Mouse (Mus musculus): ENCODE measurements around the gene Efna5.

Gene Efna5

GRCm38 (mm10) chr17:62649293-62649950 is 231.7 kb downstream of the Efna5 start:
- DNase-seq, result no peak

DNA sequence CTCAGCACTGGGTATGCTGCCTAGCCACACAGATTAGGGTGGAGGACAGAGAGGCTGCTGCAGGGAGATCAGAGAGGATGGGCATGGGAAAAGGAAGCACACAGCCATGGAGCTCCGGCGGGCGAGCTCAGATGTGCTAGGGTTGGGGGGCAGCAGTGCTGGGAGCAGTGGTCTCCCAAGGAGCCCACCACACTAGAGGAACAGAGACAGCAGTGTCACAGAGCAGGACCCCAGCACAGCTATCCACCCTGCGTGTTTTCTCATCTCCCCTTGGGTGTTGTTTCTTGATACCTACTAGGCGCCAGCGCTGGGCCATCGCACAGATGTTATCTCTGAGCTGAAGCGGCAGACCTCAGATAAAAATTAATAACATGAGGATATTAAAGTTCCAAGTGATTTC is 234.3 kb downstream of the Efna5 start:
- no peak for DNase-seq

DNA sequence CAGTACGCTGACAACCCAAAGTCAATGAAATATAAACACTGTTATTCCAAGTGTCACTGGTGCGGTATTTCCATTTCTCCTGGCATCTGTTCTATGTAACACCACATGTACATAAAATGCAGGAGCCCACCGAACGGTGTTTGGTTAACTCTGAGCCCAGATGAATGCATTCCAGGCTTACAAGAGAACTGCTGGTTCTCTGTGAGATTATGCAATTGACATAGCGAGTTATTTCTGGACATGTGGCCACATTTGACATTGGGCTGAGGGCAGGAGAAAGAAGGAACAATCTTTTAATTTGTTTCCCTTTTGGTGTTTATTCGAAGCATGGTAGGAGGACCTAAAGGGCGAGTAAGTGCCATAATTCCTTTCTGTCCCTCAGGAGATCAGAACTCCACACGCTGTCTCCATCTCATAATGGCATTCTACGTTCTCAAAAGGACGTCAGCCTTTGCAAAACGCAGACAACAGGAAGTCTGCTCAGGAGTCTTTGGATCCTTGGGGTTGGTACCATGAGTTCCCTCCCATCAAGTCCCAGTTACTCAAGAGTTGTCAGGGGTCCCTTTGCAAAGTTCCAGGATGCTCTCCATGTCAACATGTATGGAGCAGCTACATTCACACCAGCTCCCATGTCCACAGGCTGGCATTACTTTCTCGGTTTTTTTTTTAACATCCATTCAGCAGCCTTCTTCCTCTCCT is 238.5 kb downstream of the Efna5 start:
- no peak for DNase-seq

GRCm38 (mm10) chr17:62640654-62641053 is 240.5 kb downstream of the Efna5 start:
- no peak for DNase-seq

DNA sequence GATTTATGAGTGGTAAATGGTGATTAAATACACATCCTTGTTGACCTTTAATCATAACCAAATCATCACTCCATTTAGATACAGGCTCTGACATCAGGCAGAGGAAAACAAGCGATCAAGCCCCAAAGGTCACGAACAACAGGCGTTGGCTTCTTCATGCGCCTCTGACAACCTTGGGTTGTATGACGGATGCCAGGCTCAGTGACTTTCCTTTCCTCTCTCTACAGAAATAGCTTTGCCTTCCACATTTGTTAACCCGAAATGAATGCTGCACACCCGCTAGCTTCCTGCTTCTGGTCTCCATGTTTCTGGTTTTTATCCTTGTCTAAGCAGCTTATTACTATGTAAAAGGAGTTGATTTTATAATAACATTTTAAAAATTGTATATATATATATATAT is 244.2 kb downstream of the Efna5 start:
- no peak for DNase-seq

DNA sequence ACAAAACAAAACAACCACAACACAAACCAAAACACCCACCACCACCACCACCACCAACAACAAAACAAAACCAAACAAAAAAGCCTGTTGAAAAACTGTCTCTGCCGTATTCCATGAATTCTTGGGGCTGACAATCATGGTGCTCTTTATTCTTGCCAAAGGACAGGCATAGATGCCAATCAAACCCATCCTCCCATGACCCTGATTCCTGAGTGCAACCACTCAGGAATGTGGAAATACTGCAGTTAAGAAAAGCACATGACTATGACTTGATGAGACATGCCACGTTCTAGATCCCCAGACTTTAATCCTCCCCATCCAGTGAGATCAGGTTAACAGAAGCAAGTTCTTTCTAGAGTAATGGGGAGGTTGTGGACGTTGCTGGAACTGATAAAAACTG is 246.2 kb downstream of the Efna5 start:
- DNase-seq, result no peak

DNA sequence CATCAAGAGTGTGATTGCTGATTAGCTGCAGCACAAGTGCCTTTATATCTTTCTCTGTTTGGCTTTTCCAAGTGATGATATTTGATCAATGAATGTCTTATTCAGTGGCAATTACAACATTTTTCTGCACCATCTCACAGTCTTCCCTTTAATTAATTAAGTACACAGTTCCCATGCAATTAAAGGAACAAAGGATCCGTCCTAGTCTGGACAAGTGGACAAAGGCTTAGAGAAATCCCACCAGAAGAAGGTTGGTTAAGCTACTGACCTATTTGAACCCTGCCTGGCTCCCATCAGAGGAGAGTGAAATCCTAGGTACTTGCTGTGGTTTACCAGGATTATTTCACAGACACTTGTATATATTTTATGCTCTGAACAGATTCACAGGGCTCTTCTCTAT is 252.6 kb downstream of the Efna5 start:
- no peak for DNase-seq

GRCm38 (mm10) chr17:62627508-62627907 is 253.6 kb downstream of the Efna5 start:
- DNase-seq, result no peak

- DNase-seq, result no peak
Measured at GRCm38 (mm10) chr17:62625646-62626020, 255.5 kb downstream of the Efna5 start.

GRCm38 (mm10) chr17:62624804-62625645 is 256.1 kb downstream of the Efna5 start:
- no peak for DNase-seq

- no peak for DNase-seq
Measured at GRCm38 (mm10) chr17:62623224-62623623, 257.9 kb downstream of the Efna5 start.

GRCm38 (mm10) chr17:62622481-62622880 is 258.6 kb downstream of the Efna5 start:
- DNase-seq, result no peak

DNA sequence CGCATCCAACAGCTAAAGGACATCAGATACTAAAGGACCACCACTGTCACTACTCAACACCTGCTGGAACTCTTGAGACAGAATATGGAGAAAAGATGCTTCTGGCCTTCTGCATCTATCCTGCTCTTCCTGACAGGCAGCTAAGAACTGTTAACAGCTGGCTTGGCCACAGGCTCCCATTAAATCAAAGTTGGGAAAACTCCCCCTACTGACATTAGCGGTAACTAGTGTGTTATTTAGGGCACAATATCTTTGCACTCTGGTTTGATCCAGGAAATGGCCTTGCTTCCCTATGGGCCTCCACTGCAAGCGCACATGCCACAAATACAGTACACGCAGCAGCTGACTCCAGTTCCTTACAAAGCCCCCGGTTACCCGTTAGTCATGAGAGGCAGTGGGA is 266.0 kb downstream of the Efna5 start:
- DNase-seq, result no peak

GRCm38 (mm10) chr17:62614708-62615107 is 266.4 kb downstream of the Efna5 start:
- no peak for DNase-seq

DNA sequence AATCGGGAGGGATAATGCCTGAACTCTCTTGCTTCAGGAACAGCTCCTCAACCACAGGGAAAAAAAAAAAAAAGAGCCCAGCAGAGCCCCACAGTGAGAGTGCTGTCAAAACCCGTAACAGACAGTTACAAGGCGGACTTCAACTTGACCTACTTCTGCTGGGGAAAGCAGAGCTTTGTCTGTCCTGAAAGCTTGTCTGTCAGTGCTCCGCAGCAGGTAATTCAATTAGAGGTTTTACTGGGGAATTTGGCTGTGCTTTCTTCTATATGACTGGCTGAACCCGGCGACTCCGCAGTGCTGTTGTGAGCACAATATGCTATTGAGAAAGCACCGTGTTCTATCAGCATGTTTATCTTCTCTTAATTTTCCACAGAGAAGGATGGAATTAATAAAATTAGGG is 266.9 kb downstream of the Efna5 start:
- no peak for DNase-seq

- no peak for DNase-seq
Measured at GRCm38 (mm10) chr17:62613232-62613631, 267.9 kb downstream of the Efna5 start.

DNA sequence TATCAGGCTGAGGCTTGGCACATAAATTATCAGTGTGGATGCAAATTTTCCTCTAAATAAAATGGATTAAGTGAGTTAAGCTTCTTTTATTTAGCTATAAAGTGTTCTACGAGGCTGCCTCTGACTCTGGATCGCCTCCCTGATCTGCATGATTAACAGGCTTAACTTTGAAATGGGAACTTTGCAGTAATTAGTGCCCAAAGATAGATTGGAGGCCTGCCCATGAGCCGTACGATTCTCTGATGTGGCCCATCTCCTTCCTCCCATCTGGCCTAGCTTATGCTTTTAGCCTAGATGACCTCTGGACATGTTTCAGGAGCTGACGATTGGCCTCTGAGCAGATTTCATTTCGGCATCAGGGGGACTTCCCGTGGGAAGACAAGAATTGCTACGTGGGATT is 273.0 kb downstream of the Efna5 start:
- no peak for DNase-seq

GRCm38 (mm10) chr17:62607304-62607914 is 273.7 kb downstream of the Efna5 start:
- no peak for DNase-seq

GRCm38 (mm10) chr17:62606681-62607080 is 274.4 kb downstream of the Efna5 start:
- DNase-seq, result no peak

DNA sequence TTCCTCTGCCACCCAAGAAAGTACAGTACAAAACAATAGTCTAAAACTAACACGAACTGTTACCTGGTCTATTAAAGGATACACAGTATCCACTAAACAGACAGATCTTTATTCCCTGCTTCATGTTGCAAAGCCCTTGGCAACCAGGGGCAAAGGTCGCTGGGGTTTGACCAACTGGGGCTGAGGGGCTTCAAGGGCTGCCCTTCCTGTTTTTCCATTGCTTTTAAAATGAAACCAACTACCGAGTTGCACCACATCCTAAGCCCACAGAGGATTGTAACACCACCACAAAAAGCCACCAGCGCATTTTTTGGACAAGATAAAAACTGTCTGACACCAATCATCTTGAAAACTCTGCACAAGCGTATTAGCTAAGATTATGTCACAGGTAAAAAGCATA is 276.8 kb downstream of the Efna5 start:
- DNase-seq, result no peak

DNA sequence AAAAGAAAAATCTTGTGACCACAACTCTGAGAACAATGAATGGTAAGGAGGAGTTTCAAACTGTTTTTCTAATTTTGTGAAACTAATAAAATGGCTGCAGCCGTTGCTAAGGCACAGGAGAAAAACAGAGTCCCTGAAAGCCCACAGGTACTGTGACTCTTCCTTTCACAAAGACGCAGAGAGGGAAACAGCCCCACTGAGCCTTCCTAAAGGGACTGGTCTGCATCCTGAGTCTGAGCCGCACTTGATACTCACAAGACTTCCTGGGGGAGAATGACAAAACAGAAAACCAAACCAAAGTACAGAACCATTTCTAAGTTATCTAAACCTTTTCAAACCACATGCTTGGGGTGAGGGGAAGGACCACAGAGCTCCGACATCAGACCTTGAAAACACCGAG is 277.5 kb downstream of the Efna5 start:
- no peak for DNase-seq

GRCm38 (mm10) chr17:62598716-62599490 is 282.2 kb downstream of the Efna5 start:
- no peak for DNase-seq

All from kidney, postnatal 25 days (tissue).